Mouse (Mus musculus): ENCODE results near the gene Ccl22. TPM values are rescaled to one million over a fixed set of nuclear protein-coding genes. Genes with fewer than 3 reads are reported as not detected.

Gene Ccl22
- polyA plus RNA-seq, 1 experiment from 2014 or later = not detected

DNA sequence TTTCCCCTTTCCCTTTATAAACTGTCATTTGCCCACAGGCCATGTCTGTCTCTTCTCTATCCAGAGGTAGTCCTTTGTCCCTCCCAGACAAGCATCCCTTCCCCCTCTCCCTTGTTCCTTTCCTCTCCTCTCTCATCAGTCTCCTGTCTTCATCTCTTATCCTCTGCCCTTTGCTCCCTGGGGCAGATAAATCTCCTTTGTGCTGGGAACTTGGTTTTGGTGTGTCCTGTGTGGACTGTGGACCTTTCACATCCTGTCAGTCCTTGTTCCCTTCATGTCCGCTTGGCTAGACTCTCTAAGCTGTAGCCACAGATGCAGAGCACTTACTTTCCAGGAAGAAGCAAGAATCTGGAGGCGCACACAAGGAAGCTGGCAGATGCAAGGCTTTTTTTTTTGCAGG lies 9.1 kb downstream of the Ccl22 start:
- WGBS = 48% methylated on average over 2 of the region's 2 CpGs
- Histone ChIP-seq H3K4me1 (no peaks in the 10 kb centered on the region), H3K27me3 (replicated peaks) (no peaks in the 10 kb centered on the region; the same call in 1 of the 2 replicates), H3K9ac (no peak overlapping the region), H3K4me2 (no peak overlapping the region), H3K4me3 (no peak overlapping the region), H3K27ac (replicated peaks) (no peak overlapping the region), H3K9me3 (0 out of 2 replicates have a peak, but pooled peaks cover 5% of the 10 kb centered on the region), H3K36me3 (no peaks in the 10 kb centered on the region)
- ATAC-seq (ENCODE audit: extremely low read depth, insufficient number of reproducible peaks, low FRiP score, low TSS enrichment) = no peak

DNA sequence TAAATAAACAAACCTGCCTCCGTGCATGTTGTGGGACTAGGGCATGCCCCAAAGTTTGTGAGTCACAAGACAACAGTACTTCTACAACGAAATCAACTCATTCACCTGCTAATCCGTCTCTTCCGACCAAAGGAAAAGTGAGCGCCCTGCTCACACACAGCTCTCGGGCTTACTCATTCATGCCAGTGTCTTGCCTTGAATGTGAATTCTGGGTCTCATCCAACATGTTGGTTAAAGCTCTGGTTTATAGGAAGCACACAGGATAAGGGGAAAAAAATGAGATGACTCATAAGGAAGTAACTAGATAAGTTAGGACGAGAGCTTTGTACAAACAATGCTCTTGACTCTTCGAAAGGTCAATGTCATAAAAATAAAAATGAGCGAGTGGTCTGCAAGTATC lies 21.6 kb downstream of the Ccl22 start:
- no peak for ATAC-seq (ENCODE audit: extremely low read depth, insufficient number of reproducible peaks, low FRiP score, low TSS enrichment)
- H3K4me1 ChIP-seq = peaks cover 18% of the 10 kb centered on the region
- no peaks in the 10 kb centered on the region for H3K36me3 ChIP-seq
- peaks cover 56% of the 10 kb centered on the region for H3K27me3 ChIP-seq (replicated peaks)
- H3K4me2 ChIP-seq = no peak overlapping the region
- H3K9ac ChIP-seq = no peak overlapping the region
- H3K27ac ChIP-seq (replicated peaks) = no peak overlapping the region
- no peak overlapping the region for H3K4me3 ChIP-seq
- 46% methylated on average over 9 of the region's 9 CpGs for WGBS
- H3K9me3 ChIP-seq = no peaks in the 10 kb centered on the region

GRCm38 (mm10) chr8:94770945-94771344 lies 25.6 kb downstream of the Ccl22 start:
- Histone ChIP-seq H3K4me2 (peak overlapping the region; percentile 93; the same call in 1 of the 2 replicates), H3K9ac (no peak overlapping the region), H3K9me3 (no peaks in the 10 kb centered on the region), H3K4me1 (peaks cover 38% of the 10 kb centered on the region), H3K27me3 (replicated peaks) (peaks cover 93% of the 10 kb centered on the region), H3K4me3 (no peak overlapping the region), H3K27ac (replicated peaks) (no peak overlapping the region), H3K36me3 (no peaks in the 10 kb centered on the region)
- no peak for ATAC-seq (ENCODE audit: extremely low read depth, insufficient number of reproducible peaks, low FRiP score, low TSS enrichment)
- WGBS = 41% methylated on average over 6 of the region's 6 CpGs

DNA sequence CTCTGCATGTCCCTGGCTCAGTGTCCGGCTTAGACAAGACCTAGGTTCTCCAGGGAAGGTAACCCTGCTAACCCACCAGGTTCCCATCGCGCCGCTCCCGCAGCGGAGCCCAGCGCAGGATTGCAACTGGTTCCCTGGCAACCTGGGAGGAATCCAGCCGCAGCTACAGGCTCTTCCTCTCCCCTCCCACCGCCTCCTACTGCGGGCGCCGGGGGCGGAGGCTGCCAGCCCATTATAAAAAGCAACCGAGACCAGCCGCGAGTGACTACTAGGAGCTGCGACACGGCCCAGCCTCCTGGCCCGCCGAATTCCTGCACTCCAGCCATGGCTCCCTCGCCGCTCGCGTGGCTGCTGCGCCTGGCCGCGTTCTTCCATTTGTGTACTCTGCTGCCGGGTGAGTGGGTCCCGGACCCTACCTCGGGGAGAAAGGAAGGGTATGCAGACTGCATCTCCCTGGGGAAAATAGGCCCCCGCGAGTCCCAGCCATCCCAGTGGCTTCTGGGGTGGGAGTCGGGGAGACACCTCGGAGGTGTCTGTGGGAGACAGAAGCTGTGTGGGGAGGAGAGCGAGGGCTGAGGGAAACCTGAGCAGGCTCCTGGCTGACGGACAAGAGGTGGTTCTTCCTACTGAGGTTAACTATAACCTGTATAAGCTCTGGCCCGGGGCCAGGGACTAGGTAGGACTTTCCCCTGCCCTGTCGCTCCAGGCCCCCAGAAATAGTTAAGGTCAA lies 26.7 kb downstream of the Ccl22 start, which contains the start of gene Cx3cl1:
TSS of gene Cx3cl1 (plus strand) at position 69 of the 730 bp plus-strand sequence.
- WGBS = 1% methylated on average over 38 of the region's 38 CpGs
- H3K27me3 ChIP-seq (replicated peaks) = peaks cover 86% of the 10 kb centered on the region
- peaks cover 33% of the 10 kb centered on the region for H3K4me1 ChIP-seq
- H3K9ac ChIP-seq = peak within 1 kb of the TSS; percentile 84
- no peaks in the 10 kb centered on the region for H3K9me3 ChIP-seq
- no peaks in the 10 kb centered on the region for H3K36me3 ChIP-seq
- H3K4me2 ChIP-seq = peak within 1 kb of the TSS; percentile 93
- peak; percentile 63; the same call in 1 of the 2 replicates for ATAC-seq (ENCODE audit: extremely low read depth, insufficient number of reproducible peaks, low FRiP score, low TSS enrichment)
- no peak within 1 kb of the TSS; the same call in 1 of the 2 replicates for H3K27ac ChIP-seq (replicated peaks)
- peak within 1 kb of the TSS; percentile 65 for H3K4me3 ChIP-seq

GRCm38 (mm10) chr8:94773048-94773447 lies 27.7 kb downstream of the Ccl22 start:
- Histone ChIP-seq H3K4me2 (peak overlapping the region; percentile 93), H3K4me3 (peak overlapping the region; percentile 65)
- 51% methylated on average over 6 of the region's 6 CpGs for WGBS

GRCm38 (mm10) chr8:94773700-94774171 lies 28.3 kb downstream of the Ccl22 start:
- Histone ChIP-seq H3K9ac (no peak overlapping the region), H3K9me3 (no peaks in the 10 kb centered on the region), H3K4me1 (peaks cover 48% of the 10 kb centered on the region), H3K27me3 (replicated peaks) (peaks cover 73% of the 10 kb centered on the region), H3K36me3 (no peaks in the 10 kb centered on the region), H3K4me2 (no peak overlapping the region), H3K4me3 (no peak overlapping the region), H3K27ac (replicated peaks) (no peak overlapping the region)
- 35% methylated on average over 12 of the region's 12 CpGs for WGBS
- no peak for ATAC-seq (ENCODE audit: extremely low read depth, insufficient number of reproducible peaks, low FRiP score, low TSS enrichment)

More at GRCm38 (mm10) chr8:94773048-94773447, 27.7 kb downstream of the Ccl22 start:
- ATAC-seq (ENCODE audit: extremely low read depth, insufficient number of reproducible peaks, low FRiP score, low TSS enrichment) = no peak
- H3K4me1 ChIP-seq = peaks cover 41% of the 10 kb centered on the region
- no peaks in the 10 kb centered on the region for H3K9me3 ChIP-seq
- H3K9ac ChIP-seq = no peak overlapping the region
- H3K36me3 ChIP-seq = no peaks in the 10 kb centered on the region
- no peak overlapping the region for H3K27ac ChIP-seq (replicated peaks)
- H3K27me3 ChIP-seq (replicated peaks) = peaks cover 79% of the 10 kb centered on the region

DNA sequence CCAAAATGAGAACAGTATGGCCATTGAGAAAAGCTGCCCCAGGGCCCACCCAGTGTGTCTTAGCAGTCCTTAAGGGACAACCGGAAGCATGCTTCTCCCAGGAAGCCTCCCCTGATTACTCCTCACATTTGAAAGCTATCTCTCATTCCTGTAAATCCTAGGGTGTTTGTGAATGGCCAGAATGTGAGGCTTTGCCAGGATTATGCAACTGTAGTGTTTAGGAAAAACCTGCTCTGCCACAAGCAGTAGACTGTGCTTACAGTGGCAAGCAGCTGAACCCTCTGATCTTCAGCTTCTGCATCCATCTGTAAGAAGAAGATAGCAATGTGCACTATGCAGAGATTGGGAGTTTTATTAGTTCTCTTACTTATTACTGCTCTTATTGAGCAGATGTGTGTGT lies 29.2 kb downstream of the Ccl22 start:
- no peak for ATAC-seq (ENCODE audit: extremely low read depth, insufficient number of reproducible peaks, low FRiP score, low TSS enrichment)
- no peaks in the 10 kb centered on the region for H3K36me3 ChIP-seq
- H3K4me1 ChIP-seq = peaks cover 55% of the 10 kb centered on the region
- no peak overlapping the region for H3K4me3 ChIP-seq
- no peak overlapping the region for H3K4me2 ChIP-seq
- H3K27me3 ChIP-seq (replicated peaks) = peaks cover 64% of the 10 kb centered on the region
- no peak overlapping the region for H3K9ac ChIP-seq
- no peak overlapping the region for H3K27ac ChIP-seq (replicated peaks)
- WGBS = 68% methylated on average over 1 of the region's 1 CpGs
- no peaks in the 10 kb centered on the region for H3K9me3 ChIP-seq

- Histone ChIP-seq H3K4me1 (peaks cover 58% of the 10 kb centered on the region), H3K4me2 (no peak overlapping the region), H3K27me3 (replicated peaks) (peaks cover 47% of the 10 kb centered on the region), H3K9ac (no peak overlapping the region), H3K4me3 (no peak overlapping the region), H3K36me3 (no peaks in the 10 kb centered on the region), H3K9me3 (no peaks in the 10 kb centered on the region), H3K27ac (replicated peaks) (no peak overlapping the region)
- no peak for ATAC-seq (ENCODE audit: extremely low read depth, insufficient number of reproducible peaks, low FRiP score, low TSS enrichment)
- 88% methylated on average over 2 of the region's 2 CpGs for WGBS
Measured at GRCm38 (mm10) chr8:94776346-94776745, 31.0 kb downstream of the Ccl22 start.

DNA sequence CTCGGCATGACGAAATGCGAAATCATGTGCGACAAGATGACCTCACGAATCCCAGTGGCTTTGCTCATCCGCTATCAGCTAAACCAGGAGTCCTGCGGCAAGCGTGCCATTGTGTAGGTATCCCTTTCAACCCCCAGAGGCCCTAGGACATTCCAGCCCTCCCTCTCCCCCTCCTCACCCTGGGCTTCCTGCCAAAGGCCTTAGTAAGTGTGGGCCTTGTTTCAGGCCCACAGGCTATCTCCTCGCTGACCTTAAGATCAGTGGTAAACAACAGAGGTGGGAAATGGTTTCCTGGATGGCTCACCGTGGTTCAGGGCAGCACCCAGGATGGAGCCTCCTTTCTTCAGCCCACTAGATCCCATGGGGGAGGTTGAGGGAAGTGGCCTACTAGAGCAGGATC lies 32.6 kb downstream of the Ccl22 start:
- no peaks in the 10 kb centered on the region for H3K36me3 ChIP-seq
- peaks cover 54% of the 10 kb centered on the region for H3K4me1 ChIP-seq
- WGBS = 23% methylated on average over 10 of the region's 10 CpGs
- no peaks in the 10 kb centered on the region for H3K9me3 ChIP-seq
- 0 out of 2 replicates have a peak overlapping the region, but pooled peaks have one; percentile 0 for H3K4me2 ChIP-seq
- ATAC-seq (ENCODE audit: extremely low read depth, insufficient number of reproducible peaks, low FRiP score, low TSS enrichment) = no peak
- peak overlapping the region; percentile 66 for H3K27ac ChIP-seq (replicated peaks)
- H3K9ac ChIP-seq = no peak overlapping the region
- peaks cover 30% of the 10 kb centered on the region for H3K27me3 ChIP-seq (replicated peaks)
- H3K4me3 ChIP-seq = no peak overlapping the region

GRCm38 (mm10) chr8:94778473-94778872 lies 33.1 kb downstream of the Ccl22 start:
- no peak overlapping the region for H3K9ac ChIP-seq
- H3K4me1 ChIP-seq = peaks cover 52% of the 10 kb centered on the region
- H3K36me3 ChIP-seq = no peaks in the 10 kb centered on the region
- peaks cover 25% of the 10 kb centered on the region for H3K27me3 ChIP-seq (replicated peaks)
- 0 out of 2 replicates have a peak overlapping the region, but pooled peaks have one; percentile 0 for H3K4me2 ChIP-seq
- no peak overlapping the region for H3K4me3 ChIP-seq
- no peak for ATAC-seq (ENCODE audit: extremely low read depth, insufficient number of reproducible peaks, low FRiP score, low TSS enrichment)
- H3K9me3 ChIP-seq = no peaks in the 10 kb centered on the region
- peak overlapping the region; percentile 66 for H3K27ac ChIP-seq (replicated peaks)
- WGBS = 46% methylated on average over 5 of the region's 5 CpGs

- 61% methylated on average over 10 of the region's 10 CpGs for WGBS
- ATAC-seq (ENCODE audit: extremely low read depth, insufficient number of reproducible peaks, low FRiP score, low TSS enrichment) = no peak
- H3K27ac ChIP-seq (replicated peaks) = peak overlapping the region; percentile 66
- H3K27me3 ChIP-seq (replicated peaks) = peaks cover 20% of the 10 kb centered on the region
- H3K9me3 ChIP-seq = no peaks in the 10 kb centered on the region
- H3K4me1 ChIP-seq = peaks cover 48% of the 10 kb centered on the region
- no peak overlapping the region for H3K4me2 ChIP-seq
- H3K36me3 ChIP-seq = no peaks in the 10 kb centered on the region
- no peak overlapping the region for H3K9ac ChIP-seq
- H3K4me3 ChIP-seq = no peak overlapping the region
Measured at GRCm38 (mm10) chr8:94778895-94779533, 33.6 kb downstream of the Ccl22 start.
